Mouse (Mus musculus) erythroblast, embryonic 14.5 days (primary cell): ENCODE results near the gene Ttc36.

Experiments used
- GATA1 ChIP-seq: IDR thresholded peaks from 2 replicates; pipeline ENCODE4 v1.6.1; 2012; ENCODE audit warnings: low read length, inconsistent platforms, mixed read lengths
- TAL1 ChIP-seq: IDR thresholded peaks from 3 replicates; pipeline ENCODE4 v1.6.1; 2012; ENCODE audit warnings: low read length, inconsistent platforms, mixed read lengths

- TF ChIP-seq GATA1: no peak
- no peak for TF ChIP-seq TAL1
Measured at GRCm38 (mm10) chr9:44817522-44817921, 14.7 kb upstream of the Ttc36 start.
